Mouse (Mus musculus) heart, adult 2 months (tissue): ENCODE results near the gene Gpnmb. TPM values are rescaled to one million over a fixed set of nuclear protein-coding genes. Genes with fewer than 3 reads are reported as not detected.

Source experiments
- DNase-seq, 2 experiments: peaks; one replicate each; pipeline ENCODE4 v3.0.0; 2021
- H3K27ac ChIP-seq: fragments of 200-600 bp; 2 replicates; pipeline ENCODE4 v1.8.1; 2022
- H3K27me3 ChIP-seq: fragments of 200-500 bp; 2 replicates; pipeline ENCODE4 v1.6.1; 2012; ENCODE audit warnings: mild to moderate bottlenecking, low read length, inconsistent platforms, mixed read lengths; ENCODE audit not compliant: control insufficient read depth, insufficient read depth
- H3K36me3 ChIP-seq: fragments of 200-500 bp; 2 replicates; pipeline ENCODE4 v1.6.1; 2012; ENCODE audit warnings: low read length, inconsistent platforms; ENCODE audit not compliant: control insufficient read depth, insufficient read depth
- H3K4me1 ChIP-seq: fragments of 200-500 bp; 2 replicates; pipeline ENCODE4 v1.6.1; 2011; ENCODE audit warnings: low read length; ENCODE audit not compliant: control insufficient read depth, insufficient read depth
- H3K4me3 ChIP-seq: fragments of 200-600 bp; 2 replicates; pipeline ENCODE4 v1.8.1; 2022
- H3K79me2 ChIP-seq: fragments of 200-500 bp; replicated peaks from 2 replicates; pipeline ENCODE4 v1.6.1; 2012; ENCODE audit warnings: mild to moderate bottlenecking, inconsistent platforms, low read length, moderate library complexity, mixed read lengths; ENCODE audit not compliant: control insufficient read depth, insufficient read depth
- H3K9ac ChIP-seq: fragments of 200-500 bp; 2 replicates; pipeline ENCODE4 v1.6.1; 2012; ENCODE audit warnings: low read depth, mild to moderate bottlenecking, control low read depth, inconsistent platforms, low read length, mixed read lengths
- CTCF ChIP-seq: fragments of 200-600 bp; IDR thresholded peaks from 2 replicates; pipeline ENCODE4 v1.8.1; 2022; ENCODE audit warnings: antibody characterized with exemption, mild to moderate bottlenecking, moderate library complexity
- EP300 ChIP-seq: fragments of 200-500 bp; IDR thresholded peaks from 2 replicates; pipeline ENCODE4 v1.6.1; 2011; ENCODE audit warnings: low read depth, low read length, control low read depth; ENCODE audit not compliant: insufficient read depth
- POLR2A ChIP-seq: fragments of 200-500 bp; IDR thresholded peaks from 2 replicates; pipeline ENCODE4 v1.6.1; 2011; ENCODE audit warnings: mild to moderate bottlenecking, low read depth, low read length, control low read depth; ENCODE audit not compliant: insufficient read depth
- WGBS: fragments of 180-500 bp; shearing (Covaris S2); methylation state at CpG from one replicate; pipeline ENCODE4 v1.1.7; 2018; 5-methylcytosine and 5-hydroxymethylcytosine counted together
- intact Hi-C: fragments of 180-260 bp; cut with DNase I; formaldehyde crosslinking; loops from one replicate; pipeline ENCODE4 v1.15.1; 2025
- long read RNA-seq: library from polyadenylated mRNA; stranded (forward); transcript quantifications from one replicate; pipeline ENCODE4 v2.0.0, GENCODE M21; 2021
- polyA plus RNA-seq: library from polyadenylated mRNA; depleted of rRNA; stranded (reverse); fragments of >200 nt; gene quantifications from 2 replicates; pipeline ENCODE4 v1.2.3, GENCODE M21; 2012; rRNA removed
- total RNA-seq, 2 experiments: library from RNA; stranded (reverse); gene quantifications; 2 replicates each; pipeline ENCODE4 v1.2.3; 2021

The Gpnmb gene
- 1 to 10 TPM in 1 of 2 experiments, under 1 TPM in 1; 0.84 to 1.3 TPM for total RNA-seq
- polyA plus RNA-seq: 2.4 and 4.9 TPM in 2 replicates
- long read RNA-seq: 0 reads

DNA sequence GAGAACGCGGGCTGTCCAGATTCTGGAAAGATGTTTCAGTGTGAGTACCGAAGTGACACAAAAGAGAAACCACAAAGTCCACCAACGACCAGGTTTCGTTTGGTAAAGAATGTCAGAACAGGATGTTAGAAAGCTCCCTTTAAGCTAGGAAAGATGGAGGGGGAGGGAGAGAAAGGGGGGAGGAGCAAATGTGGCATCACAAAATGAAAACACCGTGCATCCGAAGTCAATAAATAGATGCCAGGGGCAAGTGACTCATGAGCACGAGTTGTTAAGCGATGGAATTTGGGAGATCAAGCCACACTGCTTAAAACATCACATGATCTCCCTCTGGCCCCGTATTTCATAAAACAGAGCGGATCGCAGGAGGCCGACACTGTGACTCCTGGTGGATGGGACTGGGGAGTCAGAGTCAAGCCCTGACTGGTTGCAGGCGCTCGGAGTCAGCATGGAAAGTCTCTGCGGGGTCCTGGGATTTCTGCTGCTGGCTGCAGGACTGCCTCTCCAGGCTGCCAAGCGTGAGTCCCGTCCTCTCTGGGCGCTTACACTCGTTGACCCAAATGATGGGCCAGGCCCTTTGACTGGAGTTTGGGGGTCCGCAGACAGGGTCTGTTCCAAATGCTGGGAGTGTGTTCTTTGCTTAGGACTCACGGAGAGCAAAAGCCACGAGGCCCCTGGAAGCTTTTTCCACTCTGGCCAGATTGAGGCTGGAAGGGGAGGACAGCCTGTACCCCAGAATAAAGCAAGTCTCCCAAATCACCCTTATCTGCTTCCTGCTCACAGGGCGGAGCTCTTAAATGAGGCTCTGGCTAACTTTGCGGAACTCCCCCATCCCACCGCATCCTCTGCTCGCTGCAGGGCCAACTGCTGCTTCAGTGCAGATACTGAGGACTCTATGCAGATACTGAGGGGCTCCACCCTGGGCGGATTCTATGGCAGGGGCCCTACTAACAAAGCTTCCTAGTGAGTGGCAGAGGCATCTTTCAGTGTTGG, at the start of gene Gpnmb:
Gene Gpnmb (plus strand): TSS at position 272 of the 993 bp plus-strand sequence.
- TF ChIP-seq EP300 (no peak), POLR2A (no peak), CTCF (no peak)
- Histone ChIP-seq H3K27ac (no peak within 1 kb of the TSS), H3K79me2 (no peaks in the 10 kb centered on the region), H3K4me3 (0 out of 2 replicates have a peak within 1 kb of the TSS, but pooled peaks have one; percentile 8), H3K4me1 (peaks cover 2% of the 10 kb centered on the region), H3K9ac (no peak within 1 kb of the TSS), H3K36me3 (no peaks in the 10 kb centered on the region), H3K27me3 (peaks cover 2% of the 10 kb centered on the region; the same call in 1 of the 2 replicates)
- intact Hi-C loops: no loop called here
- WGBS: 24% methylated on average over 28 of the region's 28 CpGs
- DNase-seq: no peak

DNA sequence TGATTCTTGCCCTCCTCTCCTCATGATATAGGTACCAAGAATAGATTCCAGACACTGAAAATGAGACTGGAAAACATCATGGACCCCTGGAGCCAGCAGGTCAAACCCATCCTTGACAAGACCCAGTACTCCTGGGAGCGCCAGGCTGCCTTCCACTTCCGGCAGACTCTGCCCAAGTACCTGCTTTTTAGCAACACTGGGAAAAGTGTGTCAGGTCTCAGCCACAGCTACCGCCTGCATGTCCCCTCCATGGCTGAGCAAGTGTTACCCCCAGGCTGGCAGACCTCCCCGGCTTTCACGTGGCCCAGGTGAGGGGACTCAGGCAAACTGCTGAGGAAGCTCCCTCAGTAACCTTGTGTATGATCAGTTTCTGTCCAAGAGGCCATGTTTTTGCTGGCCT, 46.4 kb upstream of the Gpnmb start:
- DNase-seq: no peak
- Histone ChIP-seq H3K27ac (no peak overlapping the region), H3K4me3 (no peak overlapping the region), H3K4me1 (no peaks in the 10 kb centered on the region), H3K79me2 (no peaks in the 10 kb centered on the region), H3K36me3 (no peaks in the 10 kb centered on the region), H3K27me3 (no peaks in the 10 kb centered on the region), H3K9ac (no peak overlapping the region)
- TF ChIP-seq CTCF: no peak
- TF ChIP-seq EP300: no peak
- no peak for TF ChIP-seq POLR2A
- whole genome bisulfite sequencing: 84% methylated on average over 5 of the region's 5 CpGs
- intact Hi-C loops: no loop called here

DNA sequence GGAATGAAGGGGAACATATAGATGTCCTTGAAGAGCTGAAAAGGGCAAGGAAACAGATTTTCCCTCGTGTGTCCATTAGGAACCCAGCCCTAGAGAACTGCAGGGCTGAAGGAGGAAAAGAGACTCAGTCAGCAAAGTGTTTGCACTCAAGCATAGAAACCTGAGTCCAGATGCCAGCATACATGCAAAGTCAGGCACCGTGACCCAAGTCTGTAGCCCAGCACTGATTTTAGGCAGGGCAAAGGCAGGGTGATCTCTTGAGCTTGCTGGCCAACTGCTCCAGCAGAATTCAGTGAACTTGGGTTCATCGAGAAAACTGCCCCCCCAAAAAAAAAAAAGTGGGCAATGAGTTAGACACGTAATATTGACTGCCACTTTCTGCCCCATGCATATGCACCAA, 44.4 kb upstream of the Gpnmb start:
- intact Hi-C loops: no loop called here
- no peak for DNase-seq
- no peaks in the 10 kb centered on the region for H3K79me2 ChIP-seq
- H3K9ac ChIP-seq: no peak overlapping the region
- TF ChIP-seq EP300: no peak
- TF ChIP-seq POLR2A: no peak
- TF ChIP-seq CTCF: no peak
- 72% methylated on average over 4 of the region's 4 CpGs for WGBS
- H3K27ac ChIP-seq: no peak overlapping the region
- H3K36me3 ChIP-seq: no peaks in the 10 kb centered on the region
- H3K27me3 ChIP-seq: no peaks in the 10 kb centered on the region
- H3K4me3 ChIP-seq: no peak overlapping the region
- H3K4me1 ChIP-seq: no peaks in the 10 kb centered on the region

DNA sequence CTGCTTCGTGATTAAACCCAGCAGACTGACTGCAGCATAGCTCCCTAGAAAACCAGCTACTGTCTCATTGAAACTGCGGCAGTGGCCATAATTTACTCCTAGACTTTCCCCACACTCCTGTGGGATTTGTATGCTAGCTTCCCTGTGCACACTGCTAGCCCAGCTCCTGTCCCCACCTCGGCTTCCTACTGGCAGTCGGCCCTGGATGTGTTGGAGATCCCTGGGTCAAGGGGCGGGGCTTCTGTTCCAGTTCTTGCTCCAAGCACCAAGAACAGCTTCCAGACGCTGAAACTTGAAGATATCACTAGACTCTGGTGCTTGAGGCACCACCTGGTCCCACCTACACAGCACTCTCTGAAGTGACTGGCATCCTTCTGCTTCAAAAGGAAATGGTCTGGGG, 38.2 kb upstream of the Gpnmb start:
- TF ChIP-seq CTCF (no peak), EP300 (no peak), POLR2A (no peak)
- no peaks in the 10 kb centered on the region for H3K79me2 ChIP-seq
- H3K9ac ChIP-seq: no peak overlapping the region
- H3K27ac ChIP-seq: no peak overlapping the region
- no peak for DNase-seq
- H3K27me3 ChIP-seq: no peaks in the 10 kb centered on the region
- H3K4me1 ChIP-seq: no peaks in the 10 kb centered on the region
- 49% methylated on average over 6 of the region's 6 CpGs for WGBS
- no peaks in the 10 kb centered on the region for H3K36me3 ChIP-seq
- intact Hi-C loops: no loop called here
- no peak overlapping the region for H3K4me3 ChIP-seq

DNA sequence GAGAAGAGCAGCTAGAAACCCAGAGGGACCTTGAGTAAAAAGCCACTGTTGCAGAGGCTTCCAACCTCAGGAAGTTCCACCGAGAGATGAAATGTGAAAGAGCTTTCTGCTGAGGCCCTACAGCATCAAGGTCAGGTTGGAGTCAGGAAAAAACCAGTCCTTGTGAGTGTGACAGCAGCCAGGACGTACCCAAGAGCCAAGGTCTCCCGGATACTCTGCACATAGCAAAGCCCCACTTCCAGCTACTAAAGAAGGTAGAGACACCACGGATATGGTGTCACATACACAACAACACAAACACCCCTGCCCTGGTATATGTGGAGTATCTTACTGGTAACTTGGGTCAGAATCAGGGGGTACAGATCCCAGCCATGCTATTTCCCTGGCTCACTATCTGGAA, 37.5 kb upstream of the Gpnmb start:
- intact Hi-C loops: no loop called here
- WGBS: 82% methylated on average over 4 of the region's 4 CpGs
- H3K4me1 ChIP-seq: no peaks in the 10 kb centered on the region

DNA sequence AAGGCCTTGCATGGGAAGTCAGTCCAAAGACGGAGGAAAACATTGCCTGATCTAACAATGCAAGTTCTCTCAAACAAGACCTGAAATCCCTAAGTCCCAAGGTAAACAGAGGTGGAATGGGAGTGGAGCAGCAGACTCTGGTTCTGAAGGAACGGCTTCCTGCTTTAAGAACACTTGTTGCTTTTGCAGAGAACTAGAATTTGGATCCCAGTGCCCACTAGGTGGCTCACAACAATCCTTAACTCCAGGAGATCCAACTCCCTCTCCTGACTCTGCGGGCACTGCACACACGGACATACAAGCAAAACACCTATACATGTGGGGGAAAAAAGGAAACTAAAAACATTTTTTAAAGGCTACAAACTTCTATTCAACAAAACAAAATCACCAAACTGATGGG, 33.0 kb upstream of the Gpnmb start:
- no peaks in the 10 kb centered on the region for H3K27me3 ChIP-seq
- no peak overlapping the region for H3K27ac ChIP-seq
- TF ChIP-seq CTCF (peak; percentile 32), POLR2A (no peak)
- 39% methylated on average over 4 of the region's 4 CpGs for WGBS
- no peaks in the 10 kb centered on the region for H3K36me3 ChIP-seq
- intact Hi-C loops: no loop called here
- no peak overlapping the region for H3K4me3 ChIP-seq
- H3K4me1 ChIP-seq: peaks cover 1% of the 10 kb centered on the region
- no peaks in the 10 kb centered on the region for H3K79me2 ChIP-seq
- H3K9ac ChIP-seq: no peak overlapping the region
- no peak for DNase-seq

More for the DNA sequence above, 37.5 kb upstream of the Gpnmb start:
- no peak overlapping the region for H3K4me3 ChIP-seq
- no peak overlapping the region for H3K9ac ChIP-seq
- H3K27ac ChIP-seq: no peak overlapping the region
- H3K27me3 ChIP-seq: no peaks in the 10 kb centered on the region
- no peak for DNase-seq
- no peaks in the 10 kb centered on the region for H3K36me3 ChIP-seq
- H3K79me2 ChIP-seq: no peaks in the 10 kb centered on the region
- TF ChIP-seq POLR2A: no peak
- no peak for TF ChIP-seq CTCF
- no peak for TF ChIP-seq EP300
